Mouse (Mus musculus) ES-Bruce4 (cell line): Measurements from ENCODE around the gene Atp6v1c2. TPM values are rescaled to one million over a fixed set of nuclear protein-coding genes. Genes with fewer than 3 reads are reported as not detected.

ENCODE experiments used
- H3K27ac ChIP-seq: 2 replicates; pipeline ENCODE4 v1.5.1; 2012; ENCODE audit warnings: low read length, inconsistent platforms; ENCODE audit not compliant: insufficient read depth
- H3K27me3 ChIP-seq: 2 replicates; pipeline ENCODE4 v1.6.1; 2012; ENCODE audit warnings: mild to moderate bottlenecking, low read length, inconsistent platforms; ENCODE audit not compliant: control insufficient read depth, poor library complexity, insufficient read depth, severe bottlenecking
- H3K36me3 ChIP-seq: 2 replicates; pipeline ENCODE4 v1.6.1; 2012; ENCODE audit warnings: inconsistent platforms, mild to moderate bottlenecking, low read length, moderate library complexity; ENCODE audit not compliant: control insufficient read depth, poor library complexity, insufficient read depth, severe bottlenecking
- H3K4me1 ChIP-seq: one replicate; pipeline ENCODE4 v1.8.1; 2011; ENCODE audit warnings: low read length; ENCODE audit not compliant: control insufficient read depth, insufficient read depth
- H3K4me3 ChIP-seq: 2 replicates; pipeline ENCODE4 v1.5.1; 2011; ENCODE audit warnings: low read depth, mild to moderate bottlenecking, low read length
- H3K9ac ChIP-seq: 2 replicates; pipeline ENCODE4 v1.6.1; 2012; ENCODE audit warnings: low read depth, mild to moderate bottlenecking, inconsistent platforms; ENCODE audit not compliant: poor library complexity, severe bottlenecking
- H3K9me3 ChIP-seq: replicated peaks from 2 replicates; pipeline ENCODE4 v1.6.1; 2012; ENCODE audit warnings: mild to moderate bottlenecking, low read length, inconsistent platforms; ENCODE audit not compliant: control insufficient read depth, poor library complexity, insufficient read depth, severe bottlenecking
- CTCF ChIP-seq: IDR thresholded peaks from one replicate; pipeline ENCODE4 v1.8.1; 2011; ENCODE audit warnings: low read depth, low read length
- EP300 ChIP-seq: IDR thresholded peaks from 2 replicates; pipeline ENCODE4 v1.6.1; 2011; ENCODE audit warnings: low read depth, low read length; ENCODE audit not compliant: insufficient read depth
- POLR2A ChIP-seq: IDR thresholded peaks from one replicate; pipeline ENCODE4 v1.8.1; 2011; ENCODE audit warnings: low read length; ENCODE audit not compliant: insufficient read depth
- polyA plus RNA-seq: library from polyadenylated mRNA; stranded (reverse); fragments of >200 nt; gene quantifications from 2 replicates; pipeline ENCODE4 v1.2.4, GENCODE M21; 2011; ENCODE audit warnings: low read depth; ENCODE audit not compliant: missing spikeins, insufficient read depth, insufficient read length

Gene Atp6v1c2
- 0.75 TPM in 1 of 2 replicates, not detected in the other for polyA plus RNA-seq

- no peak within 1 kb of the TSS for H3K27ac ChIP-seq
- no peaks in the 10 kb centered on the region for H3K4me1 ChIP-seq
- H3K9ac ChIP-seq = no peak within 1 kb of the TSS
- TF ChIP-seq POLR2A (no peak), EP300 (no peak), CTCF (no peak)
- no peaks in the 10 kb centered on the region for H3K36me3 ChIP-seq
- no peaks in the 10 kb centered on the region for H3K9me3 ChIP-seq
- no peak within 1 kb of the TSS for H3K4me3 ChIP-seq
- peaks cover 1% of the 10 kb centered on the region for H3K27me3 ChIP-seq
These were observed at the start of gene Atp6v1c2 for GRCm38 (mm10) chr12:17329259-17329658. Atp6v1c2 (minus strand) TSS chr12:17329359.

- no peaks in the 10 kb centered on the region for H3K4me1 ChIP-seq
- H3K9ac ChIP-seq = no peak overlapping the region
- no peak overlapping the region for H3K4me3 ChIP-seq
- no peaks in the 10 kb centered on the region for H3K9me3 ChIP-seq
- H3K27ac ChIP-seq = no peak overlapping the region
- TF ChIP-seq CTCF (no peak), POLR2A (no peak)
- no peaks in the 10 kb centered on the region for H3K27me3 ChIP-seq
- peaks cover 48% of the 10 kb centered on the region for H3K36me3 ChIP-seq
These were observed 47.4 kb upstream of the Atp6v1c2 start for GRCm38 (mm10) chr12:17376521-17376920.

GRCm38 (mm10) chr12:17375243-17375642 is 46.1 kb upstream of the Atp6v1c2 start:
- no peak overlapping the region for H3K4me3 ChIP-seq

GRCm38 (mm10) chr12:17373470-17373975 is 44.4 kb upstream of the Atp6v1c2 start:
- Histone ChIP-seq H3K9ac (no peak overlapping the region), H3K36me3 (peaks cover 59% of the 10 kb centered on the region), H3K27me3 (no peaks in the 10 kb centered on the region), H3K27ac (no peak overlapping the region), H3K4me3 (no peak overlapping the region), H3K4me1 (no peaks in the 10 kb centered on the region), H3K9me3 (no peaks in the 10 kb centered on the region)
- TF ChIP-seq CTCF (no peak), POLR2A (no peak), EP300 (no peak)

More at GRCm38 (mm10) chr12:17375243-17375642, 46.1 kb upstream of the Atp6v1c2 start:
- H3K36me3 ChIP-seq = peaks cover 52% of the 10 kb centered on the region
- no peaks in the 10 kb centered on the region for H3K27me3 ChIP-seq
- H3K27ac ChIP-seq = no peak overlapping the region
- TF ChIP-seq EP300 = no peak
- TF ChIP-seq CTCF = no peak
- TF ChIP-seq POLR2A = no peak
- H3K4me1 ChIP-seq = no peaks in the 10 kb centered on the region
- no peaks in the 10 kb centered on the region for H3K9me3 ChIP-seq
- no peak overlapping the region for H3K9ac ChIP-seq

GRCm38 (mm10) chr12:17372696-17373095 is 43.5 kb upstream of the Atp6v1c2 start:
- H3K9ac ChIP-seq = no peak overlapping the region
- H3K27ac ChIP-seq = no peak overlapping the region
- H3K36me3 ChIP-seq = peaks cover 65% of the 10 kb centered on the region
- H3K4me1 ChIP-seq = no peaks in the 10 kb centered on the region
- TF ChIP-seq POLR2A (no peak), EP300 (no peak), CTCF (no peak)
- no peaks in the 10 kb centered on the region for H3K27me3 ChIP-seq
- H3K4me3 ChIP-seq = no peak overlapping the region
- H3K9me3 ChIP-seq = no peaks in the 10 kb centered on the region

GRCm38 (mm10) chr12:17371589-17372235 is 42.6 kb upstream of the Atp6v1c2 start:
- H3K27ac ChIP-seq = no peak overlapping the region
- no peak overlapping the region for H3K9ac ChIP-seq
- H3K27me3 ChIP-seq = no peaks in the 10 kb centered on the region
- no peaks in the 10 kb centered on the region for H3K4me1 ChIP-seq
- no peaks in the 10 kb centered on the region for H3K9me3 ChIP-seq
- H3K36me3 ChIP-seq = peaks cover 60% of the 10 kb centered on the region
- H3K4me3 ChIP-seq = no peak overlapping the region
- TF ChIP-seq CTCF (peak; percentile 56), EP300 (no peak)
